Mouse (Mus musculus) midbrain, postnatal 0 days (tissue): ENCODE measurements around the gene Gm21775. TPM values are rescaled to one million over a fixed set of nuclear protein-coding genes. Genes with fewer than 3 reads are reported as not detected.
"Not testable (repeated sequence)": the region's sequence is repeated elsewhere in the genome, so short reads cannot be mapped to it uniquely, and the experiment has no call there.

Experiments used
- ATAC-seq: fragments of 200-750 bp; cut with Nextera tagmentation; 2 replicates; pipeline ENCODE4 v1.8.0; 2017; ENCODE audit warnings: moderate number of reproducible peaks, mild to moderate bottlenecking, moderate TSS enrichment, moderate library complexity; ENCODE audit not compliant: low FRiP score
- DNase-seq: peaks from one replicate; pipeline ENCODE4 v3.0.0-alpha.2; 2015; ENCODE audit warnings: low spot score
- H3K27ac ChIP-seq: fragments of 300-500 bp; sonication (generic); 2 replicates; pipeline ENCODE4 v1.5.1; 2014; ENCODE audit warnings: low read depth, mild to moderate bottlenecking, low read length, mixed read lengths
- H3K27me3 ChIP-seq: fragments of 300-500 bp; sonication (generic); 2 replicates; pipeline ENCODE4 v1.6.1; 2014; ENCODE audit warnings: low read length, control low read depth, mixed read lengths; ENCODE audit not compliant: insufficient read depth
- H3K36me3 ChIP-seq: fragments of 300-500 bp; sonication (generic); 2 replicates; pipeline ENCODE4 v1.6.1; 2014; ENCODE audit warnings: low read length, control low read depth, mixed read lengths; ENCODE audit not compliant: insufficient read depth
- H3K4me1 ChIP-seq: fragments of 300-500 bp; sonication (generic); 2 replicates; pipeline ENCODE4 v1.6.1; 2014; ENCODE audit warnings: mild to moderate bottlenecking, control low read depth, antibody characterized with exemption, low read length, mixed read lengths; ENCODE audit not compliant: insufficient read depth
- H3K4me2 ChIP-seq: fragments of 300-500 bp; sonication (generic); 2 replicates; pipeline ENCODE4 v1.6.1; 2014; ENCODE audit warnings: low read depth, mild to moderate bottlenecking, low read length, mixed read lengths; ENCODE audit not compliant: poor library complexity, severe bottlenecking
- H3K4me3 ChIP-seq: fragments of 300-500 bp; sonication (generic); 2 replicates; pipeline ENCODE4 v1.5.1; 2014; ENCODE audit warnings: low read depth, mild to moderate bottlenecking, low read length, moderate library complexity
- H3K9ac ChIP-seq: fragments of 300-500 bp; sonication (generic); replicated peaks from 2 replicates; pipeline ENCODE4 v1.6.1; 2014; ENCODE audit warnings: mild to moderate bottlenecking, low read length, moderate library complexity, mixed read lengths; ENCODE audit not compliant: poor library complexity, severe bottlenecking
- H3K9me3 ChIP-seq: fragments of 300-500 bp; sonication (generic); 2 replicates; pipeline ENCODE4 v1.6.1; 2016; ENCODE audit warnings: low read length, control low read depth
- WGBS: fragments of 180-500 bp; shearing (Covaris S2); extraction: QIAGEN DNeasy Blood & Tissue Kit; methylation state at CpG from one replicate; pipeline ENCODE4 v1.1.7; 2014; 5-methylcytosine and 5-hydroxymethylcytosine counted together
- polyA plus RNA-seq: library from polyadenylated mRNA; unstranded; fragments of >200 nt; fragmentation: Nextera tagmentation; extraction: Ambion mirVana; gene quantifications from 2 replicates; pipeline ENCODE4 v1.2.1, GENCODE M21; 2015
- total RNA-seq: library from RNA; depleted of rRNA; stranded (reverse); fragments of >200 nt; gene quantifications from 2 replicates; pipeline ENCODE4 v1.2.3, GENCODE M21; 2014; rRNA removed

Gene Gm21775
- total RNA-seq (not detected in 2 replicates), polyA plus RNA-seq (not detected in 2 replicates)

- H3K4me3 ChIP-seq, ATAC-seq, H3K9me3 ChIP-seq, H3K4me2 ChIP-seq, H3K4me1 ChIP-seq, H3K9ac ChIP-seq, H3K36me3 ChIP-seq, DNase-seq, H3K27ac ChIP-seq, H3K27me3 ChIP-seq: not testable (repeated sequence)
- WGBS, result 43% methylated on average over 1 of the region's 5 CpGs
Measured at GRCm38 (mm10) chrY:10553153-10553552, at the start of gene Gm21775. Gm21775 (plus strand) TSS chrY:10553453.

DNA sequence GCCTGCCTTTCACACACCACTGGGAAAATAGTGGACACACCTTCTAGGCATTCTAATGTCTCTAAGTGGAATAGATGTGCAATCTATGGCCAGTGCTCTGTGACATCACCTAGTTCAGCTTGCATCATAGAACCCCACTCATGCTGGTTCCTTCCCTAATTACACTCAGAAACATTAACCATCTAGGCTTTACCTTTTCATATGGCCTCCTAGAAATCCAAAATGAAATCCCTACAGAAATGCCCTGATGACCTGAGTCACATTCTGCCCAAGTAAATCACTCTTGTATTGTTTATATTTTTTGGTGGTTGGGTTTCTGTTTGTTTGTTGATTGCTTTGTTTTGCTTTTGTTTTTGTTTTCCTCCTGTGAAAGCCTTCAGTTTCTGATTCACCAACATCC, 17.3 kb upstream of the Gm21775 start, which contains the start of gene Gm20737:
Gene Gm20737, minus strand, starts transcription at position 101 of the 400 bp plus-strand sequence.
- not testable (repeated sequence) for ATAC-seq, H3K36me3 ChIP-seq, H3K27me3 ChIP-seq, H3K27ac ChIP-seq, H3K9ac ChIP-seq, H3K4me2 ChIP-seq, H3K4me1 ChIP-seq, DNase-seq, H3K9me3 ChIP-seq, H3K4me3 ChIP-seq

Other genes starting within 250 kb of the Gm21775 start
- gene Gm20834, start 228.9 kb upstream of the Gm21775 start, total RNA-seq, result not detected in 2 replicates
- gene Gm20834, start 228.9 kb upstream of the Gm21775 start, polyA plus RNA-seq, result not detected in 2 replicates
- gene Gm28510, start 140.7 kb upstream of the Gm21775 start, total RNA-seq, result not detected in 2 replicates
- not detected in 2 replicates for gene Gm28510, start 140.7 kb upstream of the Gm21775 start, polyA plus RNA-seq
- gene Gm20737, start 17.4 kb upstream of the Gm21775 start, total RNA-seq, result not detected in 2 replicates
- gene Gm20737, start 17.4 kb upstream of the Gm21775 start, polyA plus RNA-seq, result not detected in 2 replicates
- not detected in 2 replicates for gene Gm21900, start 62.9 kb downstream of the Gm21775 start, total RNA-seq
- gene Gm21900, start 62.9 kb downstream of the Gm21775 start, polyA plus RNA-seq, result not detected in 2 replicates
- not detected in 2 replicates for gene Gm20777, start 199.0 kb downstream of the Gm21775 start, total RNA-seq
- gene Gm20777, start 199.0 kb downstream of the Gm21775 start, polyA plus RNA-seq, result not detected in 2 replicates